ENCODE assay signal across 18 mouse cellular contexts in the genomic region with DNA sequence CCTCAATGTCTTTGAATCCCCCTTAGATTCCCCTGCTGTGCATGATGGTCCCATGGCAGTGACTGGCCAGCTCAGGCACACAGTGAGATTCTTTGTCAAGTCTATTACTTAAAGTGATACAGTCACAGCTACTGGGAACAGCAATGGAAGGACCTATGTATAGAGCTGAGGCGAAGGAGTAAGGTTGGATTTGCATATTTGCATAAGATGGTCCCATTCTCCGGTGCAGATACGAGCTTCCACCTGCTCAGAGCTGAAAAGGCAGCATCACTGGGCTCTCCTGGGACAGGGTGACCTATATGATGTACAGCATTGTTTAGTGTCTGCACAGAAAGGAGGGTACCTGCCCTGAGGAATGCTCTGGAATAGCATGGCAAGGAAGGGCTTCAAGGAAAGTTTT.
"Had no signal": no experiment of that assay in that cellular context is flagged by ENCODE, and none has a peak within 500 bp of the region (broad histone marks: within the 10 kb centered on the region; RNA-seq: fewer than 3 reads in every experiment).

No protein-coding gene starts in this region.

- H3K9ac ChIP-seq: lung, embryonic 14.5 days; midbrain, embryonic 13.5 days; neural tube, embryonic 13.5 days; neural tube, embryonic 15.5 days had no signal

- H3K4me3 ChIP-seq: midbrain, embryonic 10.5 days; midbrain, embryonic 13.5 days; myocyte; neural tube, embryonic 13.5 days; neural tube, embryonic 15.5 days had no signal

- H3K4me1 ChIP-seq: midbrain, embryonic 13.5 days; neural tube, embryonic 13.5 days; neural tube, embryonic 15.5 days had no signal

- ATAC-seq: midbrain, embryonic 13.5 days; midbrain, embryonic 16.5 days had no signal

- H3K27ac ChIP-seq: midbrain, embryonic 10.5 days; midbrain, embryonic 13.5 days; neural tube, embryonic 13.5 days; neural tube, embryonic 15.5 days had no signal

- H3K27me3 ChIP-seq: midbrain, embryonic 13.5 days; neural tube, embryonic 13.5 days; neural tube, embryonic 15.5 days had no signal

- H3K9me3 ChIP-seq: midbrain, embryonic 10.5 days; midbrain, embryonic 13.5 days; neural tube, embryonic 13.5 days; neural tube, embryonic 15.5 days had no signal

- H3K4me2 ChIP-seq: lung, embryonic 14.5 days; midbrain, embryonic 13.5 days; neural tube, embryonic 13.5 days; neural tube, embryonic 15.5 days had no signal

- DNase-seq: lung, adult 18-20 months; lung, embryonic 14.5 days; lung, postnatal 10 days; lung, postnatal 4 days; retina, postnatal 1 day; right cerebral cortex, adult 18-20 months; right cerebral cortex, postnatal 25 days; right cerebral cortex, postnatal 4 days; spleen, adult 18-20 months; thymus, adult 18-20 months; thymus, postnatal 14 days; thymus, postnatal 36 days had no signal
